Mouse (Mus musculus): ENCODE data around the gene Tspo2. TPM values are rescaled to one million over a fixed set of nuclear protein-coding genes. Genes with fewer than 3 reads are reported as not detected.

Gene Tspo2
- polyA plus RNA-seq, 1 experiment from 2014 or later, result 6.1 TPM

GRCm38 (mm10) chr17:48454190-48454589, 2.9 kb upstream of the Tspo2 start:
- Histone ChIP-seq H3K9me3 (replicated peaks; ENCODE audit: control insufficient read depth, low read length) (no peaks in the 10 kb centered on the region), H3K9ac (ENCODE audit: low read length) (no peak overlapping the region), H3K4me3 (ENCODE audit: low read length) (no peak overlapping the region), H3K27ac (ENCODE audit: low read length) (no peak overlapping the region), H3K4me2 (ENCODE audit: low read depth, low read length) (no peak overlapping the region), H3K4me1 (ENCODE audit: control insufficient read depth, insufficient read depth, low read length) (no peaks in the 10 kb centered on the region), H3K27me3 (ENCODE audit: control insufficient read depth, insufficient read depth, low read length) (no peaks in the 10 kb centered on the region), H3K36me3 (ENCODE audit: control insufficient read depth, insufficient read depth) (no peaks in the 10 kb centered on the region)
- no peak for ATAC-seq (replicated peaks; ENCODE audit: extremely low read depth, insufficient read depth, low FRiP score)
- WGBS, result 46% methylated on average over 7 of the region's 7 CpGs

- Histone ChIP-seq H3K4me2 (ENCODE audit: low read depth, low read length) (no peak overlapping the region), H3K9ac (ENCODE audit: low read length) (no peak overlapping the region), H3K27me3 (ENCODE audit: control insufficient read depth, insufficient read depth, low read length) (no peaks in the 10 kb centered on the region), H3K4me3 (ENCODE audit: low read length) (no peak overlapping the region), H3K9me3 (replicated peaks; ENCODE audit: control insufficient read depth, low read length) (no peaks in the 10 kb centered on the region), H3K4me1 (ENCODE audit: control insufficient read depth, insufficient read depth, low read length) (no peaks in the 10 kb centered on the region), H3K27ac (ENCODE audit: low read length) (no peak overlapping the region), H3K36me3 (ENCODE audit: control insufficient read depth, insufficient read depth) (no peaks in the 10 kb centered on the region)
- 82% methylated on average over 7 of the region's 7 CpGs for WGBS
- no peak for ATAC-seq (replicated peaks; ENCODE audit: extremely low read depth, insufficient read depth, low FRiP score)
Observed at GRCm38 (mm10) chr17:48453489-48453888, 2.2 kb upstream of the Tspo2 start.

- ATAC-seq (replicated peaks; ENCODE audit: extremely low read depth, insufficient read depth, low FRiP score), result no peak
- 59% methylated on average over 9 of the region's 9 CpGs for WGBS
- Histone ChIP-seq H3K9me3 (replicated peaks; ENCODE audit: control insufficient read depth, low read length) (no peaks in the 10 kb centered on the region), H3K4me3 (ENCODE audit: low read length) (no peak overlapping the region), H3K4me2 (ENCODE audit: low read depth, low read length) (no peak overlapping the region), H3K27ac (ENCODE audit: low read length) (no peak overlapping the region), H3K9ac (ENCODE audit: low read length) (no peak overlapping the region), H3K27me3 (ENCODE audit: control insufficient read depth, insufficient read depth, low read length) (no peaks in the 10 kb centered on the region), H3K36me3 (ENCODE audit: control insufficient read depth, insufficient read depth) (no peaks in the 10 kb centered on the region), H3K4me1 (ENCODE audit: control insufficient read depth, insufficient read depth, low read length) (no peaks in the 10 kb centered on the region)
Observed at GRCm38 (mm10) chr17:48451753-48452444, 577 bp upstream of the Tspo2 start.

- 82% methylated on average over 13 of the region's 13 CpGs for WGBS
- no peak overlapping the region for H3K4me3 ChIP-seq (ENCODE audit: low read length)
- H3K9ac ChIP-seq (ENCODE audit: low read length), result no peak overlapping the region
- H3K9me3 ChIP-seq (replicated peaks; ENCODE audit: control insufficient read depth, low read length), result no peaks in the 10 kb centered on the region
- no peaks in the 10 kb centered on the region for H3K36me3 ChIP-seq (ENCODE audit: control insufficient read depth, insufficient read depth)
- H3K27ac ChIP-seq (ENCODE audit: low read length), result no peak overlapping the region
- H3K4me2 ChIP-seq (ENCODE audit: low read depth, low read length), result no peak overlapping the region
- no peak for ATAC-seq (replicated peaks; ENCODE audit: extremely low read depth, insufficient read depth, low FRiP score)
- H3K4me1 ChIP-seq (ENCODE audit: control insufficient read depth, insufficient read depth, low read length), result no peaks in the 10 kb centered on the region
- no peaks in the 10 kb centered on the region for H3K27me3 ChIP-seq (ENCODE audit: control insufficient read depth, insufficient read depth, low read length)
Observed at GRCm38 (mm10) chr17:48450666-48451352, 513 bp downstream of the Tspo2 start.

- H3K27ac ChIP-seq (ENCODE audit: low read length), result no peak overlapping the region
- no peaks in the 10 kb centered on the region for H3K9me3 ChIP-seq (replicated peaks; ENCODE audit: control insufficient read depth, low read length)
- no peaks in the 10 kb centered on the region for H3K27me3 ChIP-seq (ENCODE audit: control insufficient read depth, insufficient read depth, low read length)
- ATAC-seq (replicated peaks; ENCODE audit: extremely low read depth, insufficient read depth, low FRiP score), result no peak
- no peaks in the 10 kb centered on the region for H3K4me1 ChIP-seq (ENCODE audit: control insufficient read depth, insufficient read depth, low read length)
- H3K4me2 ChIP-seq (ENCODE audit: low read depth, low read length), result no peak overlapping the region
- no peaks in the 10 kb centered on the region for H3K36me3 ChIP-seq (ENCODE audit: control insufficient read depth, insufficient read depth)
- 71% methylated on average over 8 of the region's 8 CpGs for WGBS
- no peak overlapping the region for H3K4me3 ChIP-seq (ENCODE audit: low read length)
- no peak overlapping the region for H3K9ac ChIP-seq (ENCODE audit: low read length)
Observed at GRCm38 (mm10) chr17:48447675-48448074, 3.6 kb downstream of the Tspo2 start.

- no peak overlapping the region for H3K4me3 ChIP-seq (ENCODE audit: low read length)
- H3K4me1 ChIP-seq (ENCODE audit: control insufficient read depth, insufficient read depth, low read length), result no peaks in the 10 kb centered on the region
- no peaks in the 10 kb centered on the region for H3K27me3 ChIP-seq (ENCODE audit: control insufficient read depth, insufficient read depth, low read length)
- no peak overlapping the region for H3K4me2 ChIP-seq (ENCODE audit: low read depth, low read length)
- H3K9me3 ChIP-seq (replicated peaks; ENCODE audit: control insufficient read depth, low read length), result no peaks in the 10 kb centered on the region
- H3K9ac ChIP-seq (ENCODE audit: low read length), result no peak overlapping the region
- ATAC-seq (replicated peaks; ENCODE audit: extremely low read depth, insufficient read depth, low FRiP score), result no peak
- H3K36me3 ChIP-seq (ENCODE audit: control insufficient read depth, insufficient read depth), result no peaks in the 10 kb centered on the region
- 74% methylated on average over 16 of the region's 16 CpGs for WGBS
- no peak overlapping the region for H3K27ac ChIP-seq (ENCODE audit: low read length)
Observed at GRCm38 (mm10) chr17:48443542-48444145, 7.7 kb downstream of the Tspo2 start.

- H3K4me2 ChIP-seq (ENCODE audit: low read depth, low read length), result no peak overlapping the region
- no peak for ATAC-seq (replicated peaks; ENCODE audit: extremely low read depth, insufficient read depth, low FRiP score)
- 70% methylated on average over 7 of the region's 7 CpGs for WGBS
- H3K36me3 ChIP-seq (ENCODE audit: control insufficient read depth, insufficient read depth), result no peaks in the 10 kb centered on the region
- H3K27ac ChIP-seq (ENCODE audit: low read length), result no peak overlapping the region
- H3K4me1 ChIP-seq (ENCODE audit: control insufficient read depth, insufficient read depth, low read length), result peaks cover 3% of the 10 kb centered on the region; the same call in 1 of the 2 replicates
- no peaks in the 10 kb centered on the region for H3K9me3 ChIP-seq (replicated peaks; ENCODE audit: control insufficient read depth, low read length)
- H3K27me3 ChIP-seq (ENCODE audit: control insufficient read depth, insufficient read depth, low read length), result no peaks in the 10 kb centered on the region
- no peak overlapping the region for H3K9ac ChIP-seq (ENCODE audit: low read length)
- no peak overlapping the region for H3K4me3 ChIP-seq (ENCODE audit: low read length)
Observed at GRCm38 (mm10) chr17:48442745-48443457, 8.4 kb downstream of the Tspo2 start.

GRCm38 (mm10) chr17:48437421-48437911, 13.9 kb downstream of the Tspo2 start:
- H3K27ac ChIP-seq (ENCODE audit: low read length), result peak overlapping the region; percentile 97
- no peaks in the 10 kb centered on the region for H3K36me3 ChIP-seq (ENCODE audit: control insufficient read depth, insufficient read depth)
- no peak overlapping the region for H3K4me3 ChIP-seq (ENCODE audit: low read length)
- peaks cover 33% of the 10 kb centered on the region for H3K4me1 ChIP-seq (ENCODE audit: control insufficient read depth, insufficient read depth, low read length)
- peak overlapping the region; percentile 18; the same call in 1 of the 2 replicates for H3K4me2 ChIP-seq (ENCODE audit: low read depth, low read length)
- peak; percentile 41 for ATAC-seq (replicated peaks; ENCODE audit: extremely low read depth, insufficient read depth, low FRiP score)
- no peaks in the 10 kb centered on the region for H3K9me3 ChIP-seq (replicated peaks; ENCODE audit: control insufficient read depth, low read length)
- H3K9ac ChIP-seq (ENCODE audit: low read length), result peak overlapping the region; percentile 55
- H3K27me3 ChIP-seq (ENCODE audit: control insufficient read depth, insufficient read depth, low read length), result no peaks in the 10 kb centered on the region
- WGBS, result 28% methylated on average over 7 of the region's 7 CpGs
